Mouse (Mus musculus) erythroblast, adult 5-6 weeks (primary cell): ENCODE data around the gene Ufsp2. TPM values are rescaled to one million over a fixed set of nuclear protein-coding genes. Genes with fewer than 3 reads are reported as not detected.

Experiments used
- ATAC-seq: replicated peaks from 2 replicates; pipeline ENCODE4 v1.8.0; 2016; ENCODE audit warnings: moderate number of reproducible peaks, mild to moderate bottlenecking, moderate TSS enrichment, inconsistent platforms; ENCODE audit not compliant: poor library complexity, low FRiP score, severe bottlenecking
- total RNA-seq, 2 experiments: library from RNA; stranded (forward) in 1 of 2; stranded (reverse) in 1 of 2; fragments of 150-400 nt in 1 of 2; fragments of 200-764, 138-1000 nt in 1 of 2; gene quantifications; 2 replicates each; pipeline versions ENCODE4 v1.2.3 to v1.2.4; 2015 to 2017; ENCODE audit warnings: low replicate concordance in 2 of 2

Gene Ufsp2
- total RNA-seq, 2 experiments from 2014 or later: 25.4 to 28.1 TPM

GRCm38 (mm10) chr8:46010306-46010705 is 35.0 kb downstream of the Ufsp2 start:
- no peak for ATAC-seq

GRCm38 (mm10) chr8:46010746-46011680 is 35.7 kb downstream of the Ufsp2 start:
- ATAC-seq: no peak

- no peak for ATAC-seq
Measured at GRCm38 (mm10) chr8:46022203-46022602, 46.9 kb downstream of the Ufsp2 start.

GRCm38 (mm10) chr8:46022758-46023157 is 47.4 kb downstream of the Ufsp2 start:
- ATAC-seq: no peak

GRCm38 (mm10) chr8:46024392-46024791 is 49.1 kb downstream of the Ufsp2 start:
- ATAC-seq: no peak

GRCm38 (mm10) chr8:46036217-46036616 is 60.9 kb downstream of the Ufsp2 start:
- ATAC-seq: no peak

GRCm38 (mm10) chr8:46039666-46040065 is 64.3 kb downstream of the Ufsp2 start:
- no peak for ATAC-seq

GRCm38 (mm10) chr8:46040260-46040659 is 64.9 kb downstream of the Ufsp2 start:
- ATAC-seq: no peak

Other genes with a start within 250 kb of the Ufsp2 start
- not detected in 2 replicates for gene Pdlim3, start 90.1 kb upstream of the Ufsp2 start, total RNA-seq (2015; ENCODE audit: low replicate concordance)
- 0.26 TPM in 1 of 2 replicates, not detected in the other for gene Pdlim3, start 90.1 kb upstream of the Ufsp2 start, total RNA-seq (2017; ENCODE audit: low replicate concordance)
- not detected in 2 replicates for gene Ccdc110, start 40.9 kb upstream of the Ufsp2 start, total RNA-seq (2015; ENCODE audit: low replicate concordance)
- gene Ccdc110, start 40.9 kb upstream of the Ufsp2 start, total RNA-seq (2017; ENCODE audit: low replicate concordance): not detected in 2 replicates
- not detected in 2 replicates for gene 1700029J07Rik, start 276 bp upstream of the Ufsp2 start, total RNA-seq (2015; ENCODE audit: low replicate concordance)
- 0.94 TPM in 1 of 2 replicates, not detected in the other for gene 1700029J07Rik, start 276 bp upstream of the Ufsp2 start, total RNA-seq (2017; ENCODE audit: low replicate concordance)
- gene Lrp2bp, start 23.8 kb downstream of the Ufsp2 start, total RNA-seq (2015; ENCODE audit: low replicate concordance): not detected in 2 replicates
- gene Lrp2bp, start 23.8 kb downstream of the Ufsp2 start, total RNA-seq (2017; ENCODE audit: low replicate concordance): not detected in 2 replicates
- 1.5 TPM in 1 of 2 replicates, not detected in the other for gene Ankrd37, start 30.2 kb downstream of the Ufsp2 start, total RNA-seq (2015; ENCODE audit: low replicate concordance)
- not detected in 2 replicates for gene Ankrd37, start 30.2 kb downstream of the Ufsp2 start, total RNA-seq (2017; ENCODE audit: low replicate concordance)
- gene Cfap97, start 176.2 kb downstream of the Ufsp2 start, total RNA-seq (2015; ENCODE audit: low replicate concordance): 14.6 and 15.4 TPM in 2 replicates
- gene Cfap97, start 176.2 kb downstream of the Ufsp2 start, total RNA-seq (2017; ENCODE audit: low replicate concordance): 5.0 and 5.3 TPM in 2 replicates
- 6.9 and 8.4 TPM in 2 replicates for gene Snx25, start 176.6 kb downstream of the Ufsp2 start, total RNA-seq (2015; ENCODE audit: low replicate concordance)
- gene Snx25, start 176.6 kb downstream of the Ufsp2 start, total RNA-seq (2017; ENCODE audit: low replicate concordance): 4.3 and 10.1 TPM in 2 replicates
- 10.7 and 12.9 TPM in 2 replicates for gene Slc25a4, start 235.8 kb downstream of the Ufsp2 start, total RNA-seq (2015; ENCODE audit: low replicate concordance)
- 10.6 and 15.1 TPM in 2 replicates for gene Slc25a4, start 235.8 kb downstream of the Ufsp2 start, total RNA-seq (2017; ENCODE audit: low replicate concordance)